Mouse (Mus musculus) embryo, embryonic 10.5 days (tissue): ENCODE data around the gene Tex101.
"Not testable (repeated sequence)": the region's sequence is repeated elsewhere in the genome, so short reads cannot be mapped to it uniquely, and the experiment has no call there.

ENCODE experiments used
- DNase-seq: peaks from one replicate; pipeline ENCODE4 v3.0.0-alpha.2; 2015; ENCODE audit warnings: low spot score

Tex101 gene

DNA sequence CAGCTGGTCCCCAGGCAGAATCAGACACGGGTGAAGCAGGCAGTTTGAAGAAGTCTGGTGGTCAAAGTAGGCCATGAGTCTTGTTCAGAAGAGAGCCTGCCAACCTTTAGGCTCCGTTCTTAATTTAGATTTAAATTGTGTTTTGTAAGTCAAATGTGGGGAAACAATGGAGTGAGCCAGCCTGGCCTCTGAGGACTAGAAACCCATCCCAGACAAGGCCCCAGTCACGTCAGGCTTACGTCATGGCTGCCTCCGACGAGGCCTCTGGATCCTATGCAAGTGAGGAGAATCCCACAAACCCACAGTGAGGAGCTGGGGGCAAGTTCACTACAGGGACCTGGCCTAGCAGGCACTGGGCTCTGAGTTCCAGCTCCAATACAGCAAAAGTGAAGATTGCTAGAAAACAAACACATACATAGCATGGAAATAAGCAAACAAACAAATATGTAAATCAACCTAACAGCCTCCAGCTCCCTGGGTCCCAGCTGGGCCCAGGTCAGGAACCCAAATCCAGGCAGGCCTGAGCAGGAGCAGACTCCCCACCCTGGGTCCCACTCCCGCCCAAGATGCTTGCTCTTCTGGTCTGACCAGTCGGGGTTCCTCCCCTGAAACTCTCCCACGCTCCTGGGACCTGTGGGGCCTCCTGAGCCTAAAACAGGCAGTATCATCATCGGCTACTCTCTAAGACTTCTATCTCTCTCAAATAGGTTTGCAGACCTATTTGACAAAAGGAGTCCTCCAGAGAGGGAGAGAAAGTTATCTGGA lies 46.2 kb downstream of the Tex101 start:
- no peak for DNase-seq

- DNase-seq, result no peak
Measured at GRCm38 (mm10) chr7:24629672-24630071, 46.8 kb downstream of the Tex101 start.

DNA sequence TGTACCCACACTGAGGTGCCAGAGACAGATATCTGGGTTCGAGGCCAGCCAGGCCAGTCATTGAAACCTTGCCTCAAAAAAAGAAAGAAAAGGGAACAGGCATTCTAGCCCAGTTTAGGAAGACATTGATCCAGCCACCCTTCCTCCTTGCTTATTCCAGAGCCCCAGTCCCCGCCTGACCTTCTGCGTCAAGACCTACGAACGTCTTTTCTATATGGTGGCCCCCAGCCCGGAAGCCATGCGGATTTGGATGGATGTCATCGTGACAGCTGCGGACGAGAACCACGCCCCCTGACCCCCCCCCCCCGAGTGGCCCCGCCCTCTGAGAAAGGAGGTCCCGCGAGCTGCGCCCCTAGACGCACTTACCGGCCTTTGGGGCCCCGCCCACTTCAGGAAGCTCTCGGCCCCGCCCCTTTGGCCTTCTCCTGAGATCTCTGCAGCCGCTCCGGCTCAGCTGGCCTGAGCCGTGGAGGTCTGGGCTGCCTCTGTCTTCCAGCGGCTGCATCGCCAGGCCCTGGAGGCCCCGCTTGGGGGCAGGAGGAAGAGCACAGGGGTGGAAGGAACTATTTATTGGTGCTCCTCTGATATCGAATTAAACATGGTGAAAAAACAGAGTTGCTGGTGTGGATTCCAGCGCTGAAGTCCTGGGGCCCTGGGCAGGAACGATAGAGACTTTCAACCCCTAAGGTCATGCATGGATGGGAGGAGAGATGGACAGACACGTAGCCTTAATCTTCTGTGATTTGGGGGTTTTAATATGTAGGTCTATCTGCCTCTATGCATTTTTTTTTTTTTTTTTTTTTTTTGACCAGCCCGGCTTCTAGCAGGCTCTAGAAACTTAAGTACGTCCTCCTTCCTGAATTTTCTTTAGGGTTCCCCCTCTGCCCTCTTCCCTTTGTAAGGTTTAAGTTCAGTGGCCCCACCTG lies 47.5 kb downstream of the Tex101 start:
- peak; percentile 93 for DNase-seq

DNA sequence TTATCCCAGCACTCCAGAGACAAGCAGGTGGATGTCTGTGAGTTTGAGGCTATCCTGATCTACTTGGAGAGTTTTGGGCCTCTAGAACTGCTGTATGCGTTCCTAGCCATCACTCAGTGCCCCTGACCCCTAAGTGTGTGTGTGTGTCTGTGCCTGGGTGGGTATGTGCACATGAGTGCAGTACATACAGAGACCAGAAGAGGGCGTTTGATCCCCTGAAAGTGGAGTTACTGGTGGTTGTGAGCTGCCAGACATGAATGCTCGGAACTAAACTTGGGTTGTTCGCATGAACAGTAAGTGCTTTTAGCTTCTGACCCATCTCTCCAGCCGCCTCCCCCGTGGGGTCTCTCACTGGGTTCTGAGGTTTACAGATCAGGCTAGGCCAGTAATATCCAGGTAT lies 53.5 kb downstream of the Tex101 start:
- no peak for DNase-seq

DNA sequence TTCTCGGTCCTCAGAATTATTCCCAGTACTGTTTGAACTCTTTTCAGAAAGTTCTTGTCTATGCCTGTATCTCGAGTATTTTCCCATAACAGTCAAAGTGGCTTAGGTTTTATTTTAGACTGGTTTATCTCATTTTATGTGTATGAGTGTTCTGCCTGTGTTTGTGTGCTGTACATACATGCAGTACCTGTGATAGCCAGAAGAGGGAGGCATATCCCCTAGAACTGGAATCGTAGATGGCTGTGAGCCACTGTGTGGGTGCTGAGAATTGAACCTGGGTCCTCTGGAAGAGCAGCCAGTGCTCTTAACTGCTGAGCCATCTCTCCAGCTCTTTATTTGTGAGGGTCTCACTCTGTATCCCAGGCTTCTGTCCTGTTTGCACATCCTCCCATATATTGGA lies 55.3 kb downstream of the Tex101 start:
- DNase-seq, result no peak

- no peak for DNase-seq
Measured at GRCm38 (mm10) chr7:24619671-24620397, 56.6 kb downstream of the Tex101 start.

- not testable (repeated sequence) for DNase-seq
Measured at GRCm38 (mm10) chr7:24618374-24618773, 58.1 kb downstream of the Tex101 start.
